Mouse (Mus musculus) stomach, postnatal 0 days (tissue): ENCODE results near the gene Stox2. TPM values are rescaled to one million over a fixed set of nuclear protein-coding genes. Genes with fewer than 3 reads are reported as not detected.

Source experiments
- ATAC-seq: fragments of 200-750 bp; cut with Nextera tagmentation; 2 replicates; pipeline ENCODE4 v1.8.0; 2017; ENCODE audit not compliant: low FRiP score, low TSS enrichment
- DNase-seq: peaks from one replicate; pipeline ENCODE4 v3.0.0-alpha.2; 2016; ENCODE audit warnings: low spot score
- H3K27ac ChIP-seq: fragments of 300-500 bp; sonication (generic); replicated peaks from 2 replicates; pipeline ENCODE4 v1.5.1; 2014; ENCODE audit warnings: mild to moderate bottlenecking, control low read depth
- H3K27me3 ChIP-seq: fragments of 300-500 bp; sonication (generic); 2 replicates; pipeline ENCODE4 v1.6.1; 2014; ENCODE audit warnings: low read length; ENCODE audit not compliant: control insufficient read depth, insufficient read depth
- H3K36me3 ChIP-seq: fragments of 300-500 bp; sonication (generic); 2 replicates; pipeline ENCODE4 v1.6.1; 2014; ENCODE audit warnings: low read length, mixed read lengths; ENCODE audit not compliant: control insufficient read depth, insufficient read depth
- H3K4me1 ChIP-seq: fragments of 300-500 bp; sonication (generic); replicated peaks from 2 replicates; pipeline ENCODE4 v1.6.1; 2014; ENCODE audit warnings: antibody characterized with exemption; ENCODE audit not compliant: control insufficient read depth, insufficient read depth
- H3K4me2 ChIP-seq: fragments of 300-500 bp; sonication (generic); replicated peaks from 2 replicates; pipeline ENCODE4 v1.6.1; 2014; ENCODE audit warnings: low read depth, mild to moderate bottlenecking, control low read depth, moderate library complexity
- H3K4me3 ChIP-seq: fragments of 300-500 bp; sonication (generic); 2 replicates; pipeline ENCODE4 v1.5.1; 2014; ENCODE audit warnings: low read depth, low read length, control low read depth
- H3K9ac ChIP-seq: fragments of 300-500 bp; sonication (generic); 2 replicates; pipeline ENCODE4 v1.6.1; 2014; ENCODE audit warnings: mild to moderate bottlenecking, low read length, control low read depth, mixed read lengths
- H3K9me3 ChIP-seq: fragments of 300-500 bp; sonication (generic); 2 replicates; pipeline ENCODE4 v1.6.1; 2016; ENCODE audit warnings: low read length; ENCODE audit not compliant: control insufficient read depth
- CTCF ChIP-seq: IDR thresholded peaks from 2 replicates; pipeline ENCODE4 v1.5.1; 2016; ENCODE audit warnings: antibody characterized with exemption, low read depth, mild to moderate bottlenecking, moderate library complexity
- EP300 ChIP-seq: optimal IDR thresholded peaks from 2 replicates; pipeline ENCODE3; 2016; ENCODE audit warnings: antibody characterized with exemption
- WGBS: fragments of 180-500 bp; shearing (Covaris S2); extraction: QIAGEN DNeasy Blood & Tissue Kit; methylation state at CpG from one replicate; pipeline ENCODE4 v1.1.7; 2014; 5-methylcytosine and 5-hydroxymethylcytosine counted together
- polyA plus RNA-seq: library from polyadenylated mRNA; unstranded; fragments of >200 nt; fragmentation: Nextera tagmentation; extraction: Ambion mirVana; gene quantifications from 2 replicates; pipeline ENCODE4 v1.2.1, GENCODE M21; 2015

The Stox2 gene
- polyA plus RNA-seq, 1 experiment from 2014 or later = 5.7 TPM

DNA sequence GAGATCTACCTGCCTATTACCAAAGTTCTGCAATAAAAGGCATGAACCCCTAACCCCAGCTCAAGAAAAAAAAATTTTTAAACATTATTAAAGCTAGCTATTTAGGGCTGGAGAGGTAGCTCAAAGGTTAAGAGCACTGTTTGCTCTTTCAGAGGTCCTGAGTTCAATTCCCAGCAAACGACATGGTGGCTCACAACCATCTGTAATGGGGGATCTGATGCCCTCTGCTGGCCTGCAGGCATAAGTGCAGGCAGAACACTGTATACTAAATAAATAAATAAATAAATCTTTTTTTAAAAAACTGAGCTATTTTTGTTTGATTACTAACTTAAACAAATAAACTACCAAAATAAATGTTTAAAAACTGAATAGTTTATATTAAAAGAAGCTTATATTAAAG is 60.4 kb downstream of the Stox2 start:
- no peak overlapping the region for H3K27ac ChIP-seq

DNA sequence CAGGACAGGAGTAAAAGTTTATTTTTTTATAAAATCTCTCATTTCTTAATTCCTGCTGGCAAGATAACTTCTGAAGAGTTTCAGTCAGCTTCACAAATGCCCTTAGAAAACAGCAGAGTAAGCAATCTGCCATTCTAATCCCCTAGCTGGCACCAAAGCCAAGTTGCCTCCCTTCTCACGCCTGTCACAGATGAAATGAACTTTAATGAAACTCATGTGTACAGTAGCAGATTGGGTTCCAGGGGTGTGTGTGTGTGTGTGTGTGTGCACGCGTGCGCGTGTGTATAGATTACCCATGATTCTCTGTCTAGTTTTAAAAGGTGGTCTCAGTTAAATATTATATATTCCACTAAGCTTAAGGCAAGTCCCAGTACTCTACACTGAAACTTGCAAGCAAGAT is 62.0 kb downstream of the Stox2 start:
- Histone ChIP-seq H3K4me2 (no peak overlapping the region), H3K36me3 (no peaks in the 10 kb centered on the region), H3K4me3 (no peak overlapping the region), H3K27ac (no peak overlapping the region), H3K4me1 (no peaks in the 10 kb centered on the region), H3K27me3 (no peaks in the 10 kb centered on the region), H3K9ac (no peak overlapping the region), H3K9me3 (no peaks in the 10 kb centered on the region)
- ATAC-seq (no peak), DNase-seq (no peak)
- WGBS = 55% methylated on average over 5 of the region's 5 CpGs
- no peak for TF ChIP-seq CTCF
- TF ChIP-seq EP300 = no peak

More for the DNA sequence above, 60.4 kb downstream of the Stox2 start:
- Histone ChIP-seq H3K4me1 (no peaks in the 10 kb centered on the region), H3K36me3 (no peaks in the 10 kb centered on the region), H3K4me2 (no peak overlapping the region), H3K9me3 (no peaks in the 10 kb centered on the region), H3K4me3 (no peak overlapping the region), H3K27me3 (no peaks in the 10 kb centered on the region), H3K9ac (no peak overlapping the region)
- DNase-seq = no peak
- ATAC-seq = no peak
- 54% methylated on average over 1 of the region's 1 CpGs for WGBS
- TF ChIP-seq EP300 = no peak
- peak; percentile 63 for TF ChIP-seq CTCF

DNA sequence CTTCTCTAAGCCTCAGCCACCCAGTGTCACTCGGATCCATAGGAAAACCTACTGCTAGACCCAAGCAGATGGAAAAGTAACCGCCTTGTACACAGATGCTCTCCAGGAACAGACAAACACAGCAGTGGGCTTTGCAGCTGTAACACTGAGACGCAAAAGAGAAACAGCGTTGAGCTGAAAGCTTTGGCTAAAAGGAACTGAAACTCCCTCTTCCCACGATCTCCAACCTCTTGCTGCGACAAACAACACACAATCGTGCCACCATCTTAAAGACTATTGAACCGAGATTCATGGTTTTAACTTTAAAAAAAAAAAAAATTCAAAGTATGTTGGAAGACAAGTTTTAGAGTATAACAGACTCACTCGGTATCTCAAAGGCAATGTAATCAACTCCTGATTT is 62.5 kb downstream of the Stox2 start:
- ATAC-seq (no peak), DNase-seq (no peak)
- no peak overlapping the region for H3K9ac ChIP-seq
- TF ChIP-seq EP300 = no peak
- no peak for TF ChIP-seq CTCF
- H3K36me3 ChIP-seq = no peaks in the 10 kb centered on the region
- 77% methylated on average over 9 of the region's 9 CpGs for WGBS
- H3K4me2 ChIP-seq = no peak overlapping the region
- H3K9me3 ChIP-seq = no peaks in the 10 kb centered on the region
- H3K4me1 ChIP-seq = no peaks in the 10 kb centered on the region
- no peak overlapping the region for H3K4me3 ChIP-seq
- H3K27me3 ChIP-seq = no peaks in the 10 kb centered on the region
- no peak overlapping the region for H3K27ac ChIP-seq

DNA sequence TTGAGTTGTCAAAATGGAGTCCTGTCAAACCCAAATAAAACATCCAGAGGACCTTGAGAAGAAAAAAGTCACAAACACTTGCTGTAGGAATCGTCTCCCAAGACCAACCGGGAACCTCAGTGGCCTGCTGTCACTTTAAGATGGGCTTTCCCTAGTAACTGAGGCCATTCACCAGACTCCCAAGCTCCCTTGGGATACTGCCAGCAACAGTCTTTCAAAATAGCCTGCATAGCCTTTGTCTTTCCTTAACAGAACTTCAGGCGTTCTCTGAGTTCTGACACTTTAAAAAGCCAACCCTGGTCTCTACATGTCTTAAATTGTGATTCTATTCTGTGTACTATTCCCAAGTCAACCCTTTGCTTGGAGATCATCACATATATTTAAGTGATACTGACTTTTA is 64.9 kb downstream of the Stox2 start:
- DNase-seq = no peak

DNA sequence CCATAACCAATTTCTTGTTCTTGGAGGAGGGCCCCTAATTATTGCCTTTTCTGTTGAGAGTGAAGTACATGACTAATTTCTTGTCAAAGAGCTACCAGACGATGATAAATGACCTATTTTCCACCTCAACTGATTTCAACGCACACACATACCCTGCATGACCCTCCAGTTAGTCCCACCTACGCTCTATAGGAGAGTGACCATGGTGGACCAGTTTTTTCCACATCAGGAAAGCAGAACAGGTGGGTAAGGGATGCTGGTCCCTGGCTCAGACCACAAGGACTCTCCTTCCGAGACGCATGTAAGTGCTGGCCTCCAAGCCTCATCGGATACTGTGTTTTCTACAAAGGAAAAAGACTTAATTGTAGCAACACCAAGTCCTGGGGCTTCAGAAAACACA is 65.4 kb downstream of the Stox2 start:
- H3K27ac ChIP-seq = peak overlapping the region; percentile 69
- 63% methylated on average over 6 of the region's 6 CpGs for WGBS

More for the DNA sequence above, 64.9 kb downstream of the Stox2 start:
- no peak for ATAC-seq
- Histone ChIP-seq H3K27ac (no peak overlapping the region; the same call in 1 of the 2 replicates), H3K36me3 (no peaks in the 10 kb centered on the region), H3K27me3 (no peaks in the 10 kb centered on the region), H3K4me3 (no peak overlapping the region), H3K4me2 (no peak overlapping the region), H3K4me1 (no peaks in the 10 kb centered on the region), H3K9me3 (no peaks in the 10 kb centered on the region), H3K9ac (no peak overlapping the region)
- TF ChIP-seq EP300 (no peak), CTCF (no peak)
- 42% methylated on average over 3 of the region's 3 CpGs for WGBS

DNA sequence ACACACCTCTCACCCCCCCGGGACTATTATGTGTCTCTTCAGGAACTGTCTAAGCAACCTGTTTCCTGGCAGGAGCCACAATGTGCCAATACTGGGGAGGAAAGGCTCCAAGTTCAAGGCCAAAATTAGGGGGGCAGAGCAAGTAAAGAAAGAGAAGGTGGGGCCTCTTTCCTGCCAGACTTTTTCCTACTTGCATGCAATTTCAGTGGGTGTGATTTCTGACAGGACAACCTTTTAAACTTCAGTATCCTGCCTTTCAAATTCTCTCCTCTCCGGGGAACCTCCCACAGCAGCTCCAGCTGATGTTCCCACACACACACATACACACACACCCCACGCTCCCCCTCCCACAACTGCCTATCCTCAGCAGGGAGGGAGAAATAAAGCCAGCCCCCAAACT is 66.1 kb downstream of the Stox2 start:
- DNase-seq = no peak
- no peak overlapping the region for H3K9ac ChIP-seq
- peak overlapping the region; percentile 69 for H3K27ac ChIP-seq
- no peaks in the 10 kb centered on the region for H3K9me3 ChIP-seq
- H3K4me1 ChIP-seq = no peaks in the 10 kb centered on the region
- no peak; the same call in 1 of the 2 replicates for ATAC-seq
- 51% methylated on average over 3 of the region's 3 CpGs for WGBS
- H3K4me2 ChIP-seq = no peak overlapping the region
- no peaks in the 10 kb centered on the region for H3K27me3 ChIP-seq
- TF ChIP-seq EP300 (no peak), CTCF (no peak)
- no peak overlapping the region for H3K4me3 ChIP-seq
- no peaks in the 10 kb centered on the region for H3K36me3 ChIP-seq

More for the DNA sequence above, 65.4 kb downstream of the Stox2 start:
- Histone ChIP-seq H3K4me1 (no peaks in the 10 kb centered on the region), H3K4me2 (no peak overlapping the region), H3K4me3 (no peak overlapping the region), H3K27me3 (no peaks in the 10 kb centered on the region), H3K9me3 (no peaks in the 10 kb centered on the region), H3K36me3 (no peaks in the 10 kb centered on the region), H3K9ac (no peak overlapping the region)
- ATAC-seq (no peak), DNase-seq (no peak)
- TF ChIP-seq EP300 (no peak), CTCF (no peak)
